Mouse (Mus musculus): ENCODE results near the gene Nim1k. TPM values are rescaled to one million over a fixed set of nuclear protein-coding genes. Genes with fewer than 3 reads are reported as not detected.
"Not testable (repeated sequence)": the region's sequence is repeated elsewhere in the genome, so short reads cannot be mapped to it uniquely, and the experiment has no call there.

Gene Nim1k
- polyA plus RNA-seq, 1 experiment from 2014 or later, result 1.6 TPM

- H3K4me1 ChIP-seq (ENCODE audit: control insufficient read depth, insufficient read depth, low read length); H3K4me3 ChIP-seq (ENCODE audit: low read depth, low read length); H3K9me3 ChIP-seq (replicated peaks; ENCODE audit: control insufficient read depth, low read length); H3K27ac ChIP-seq (replicated peaks; ENCODE audit: low read depth, low read length); H3K27me3 ChIP-seq (ENCODE audit: control insufficient read depth, insufficient read depth, low read length); H3K4me2 ChIP-seq (ENCODE audit: low read depth, low read length); H3K36me3 ChIP-seq (replicated peaks; ENCODE audit: control insufficient read depth, insufficient read depth, low read depth, low read length); DNase-seq (ENCODE audit: low spot score); ATAC-seq (replicated peaks; ENCODE audit: insufficient number of reproducible peaks, low FRiP score, low TSS enrichment, low read depth); H3K9ac ChIP-seq (replicated peaks; ENCODE audit: low read length): not testable (repeated sequence)
- WGBS, result 79% methylated on average over 4 of the region's 9 CpGs
Observed at GRCm38 (mm10) chr13:119661420-119661819, 94.3 kb downstream of the Nim1k start.

Other genes starting within 250 kb of the Nim1k start
- not detected in 2 replicates for gene Ccl28, start 132.1 kb downstream of the Nim1k start, polyA plus RNA-seq (2014; fragmentation: Nextera tagmentation; extraction: Ambion mirVana)
- 274 and 293 TPM in 2 replicates for gene Hmgcs1, start 65.5 kb downstream of the Nim1k start, polyA plus RNA-seq (2014; fragmentation: Nextera tagmentation; extraction: Ambion mirVana)
- 46.6 and 46.7 TPM in 2 replicates for gene Zfp131, start 35.0 kb upstream of the Nim1k start, polyA plus RNA-seq (2014; fragmentation: Nextera tagmentation; extraction: Ambion mirVana)
- gene AF067063, start 74.3 kb upstream of the Nim1k start, polyA plus RNA-seq (2014; fragmentation: Nextera tagmentation; extraction: Ambion mirVana), result not detected in 2 replicates
- gene D13Ertd608e, start 80.1 kb upstream of the Nim1k start, polyA plus RNA-seq (2014; fragmentation: Nextera tagmentation; extraction: Ambion mirVana), result not detected in 2 replicates
- not detected in 2 replicates for gene Tcstv1, start 138.9 kb upstream of the Nim1k start, polyA plus RNA-seq (2014; fragmentation: Nextera tagmentation; extraction: Ambion mirVana)
- gene Gm21761, start 173.4 kb upstream of the Nim1k start, polyA plus RNA-seq (2014; fragmentation: Nextera tagmentation; extraction: Ambion mirVana), result not detected in 2 replicates
- not detected in 2 replicates for gene B020031M17Rik, start 194.9 kb upstream of the Nim1k start, polyA plus RNA-seq (2014; fragmentation: Nextera tagmentation; extraction: Ambion mirVana)